Mouse (Mus musculus): ENCODE measurements at regions not wholly inside any gene's neighbourhood (a gene's known extent, or its start where the extent isn't known, plus 50 kb on each side); places are given as distances from the start of the nearest gene placed in this dataset.

DNA sequence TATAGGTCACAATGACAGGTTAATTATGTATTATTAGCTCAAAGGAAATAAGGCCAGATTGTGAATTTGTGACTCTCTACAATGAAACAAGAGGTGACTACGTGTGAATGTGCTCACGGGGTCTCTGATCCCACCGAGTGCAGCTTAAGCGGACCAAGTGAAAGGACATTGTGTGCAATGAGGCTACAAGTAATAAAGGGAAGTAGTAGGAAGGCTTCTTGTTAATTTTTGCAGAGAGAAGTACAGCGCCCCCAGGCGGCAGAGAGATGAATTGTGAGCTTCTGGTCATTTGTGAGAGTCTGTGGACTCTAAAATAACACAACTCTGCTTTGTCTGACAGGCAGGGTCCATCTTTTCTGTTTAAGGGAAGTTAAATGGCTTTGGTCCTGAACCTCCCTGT, 73.9 kb upstream of the Gls start:
- TF ChIP-seq CTCF (IDR thresholded peaks at IDR 0.05; ENCODE audit: low read depth, low read length), result no peak
- TF ChIP-seq POLR2A (IDR thresholded peaks at IDR 0.05; ENCODE audit: insufficient read depth, low read length), result no peak
- TF ChIP-seq EP300 (IDR thresholded peaks at IDR 0.05; ENCODE audit: insufficient read depth, low read depth, low read length), result no peak

Measured in ES-Bruce4 (cell line).